Mouse (Mus musculus) C2C12 (cell line): ENCODE data around the gene Tbc1d8b. TPM values are rescaled to one million over a fixed set of nuclear protein-coding genes. Genes with fewer than 3 reads are reported as not detected.

Experiments used
- H3K27me3 ChIP-seq: one replicate; pipeline ENCODE4 v1.6.1; 2011; ENCODE audit not compliant: control insufficient read depth, insufficient read depth, insufficient read length
- H3K36me3 ChIP-seq: one replicate; pipeline ENCODE4 v1.6.1; 2011; ENCODE audit not compliant: control insufficient read depth, insufficient read depth
- H3K4me3 ChIP-seq: one replicate; pipeline ENCODE4 v1.5.1; 2011; ENCODE audit warnings: mild to moderate bottlenecking, control low read depth; ENCODE audit not compliant: poor library complexity, insufficient read depth, severe bottlenecking
- H3K79me2 ChIP-seq: one replicate; pipeline ENCODE4 v1.6.1; 2011; ENCODE audit not compliant: control insufficient read depth, insufficient read depth
- H3K79me3 ChIP-seq: one replicate; pipeline ENCODE4 v1.6.1; 2011; ENCODE audit warnings: low read depth, control low read depth
- H3ac ChIP-seq: one replicate; pipeline ENCODE3; 2011; ENCODE audit warnings: low read depth; ENCODE audit not compliant: control insufficient read depth, insufficient read length
- CEBPB ChIP-seq: IDR thresholded peaks from one replicate; pipeline ENCODE4 v1.6.1; 2011; ENCODE audit warnings: low read depth, mild to moderate bottlenecking, control low read depth, moderate library complexity
- CTCF ChIP-seq: IDR thresholded peaks from one replicate; pipeline ENCODE4 v1.5.1; 2011; ENCODE audit not compliant: control insufficient read depth, insufficient read depth, insufficient read length
- FOSL1 ChIP-seq: IDR thresholded peaks from one replicate; pipeline ENCODE4 v1.8.0; 2011; ENCODE audit warnings: mild to moderate bottlenecking, low read length; ENCODE audit not compliant: poor library complexity, insufficient read depth, severe bottlenecking
- MAX ChIP-seq: IDR thresholded peaks from one replicate; pipeline ENCODE4 v1.6.1; 2011; ENCODE audit warnings: mild to moderate bottlenecking, control low read depth
- MYOD1 ChIP-seq: IDR thresholded peaks from one replicate; pipeline ENCODE4 v1.6.1; 2011; ENCODE audit warnings: low read depth; ENCODE audit not compliant: control insufficient read depth, insufficient read length
- MYOG ChIP-seq: IDR thresholded peaks from one replicate; pipeline ENCODE4 v1.6.1; 2011; ENCODE audit not compliant: control insufficient read depth, insufficient read length; ENCODE audit errors: extremely low read depth
- USF1 ChIP-seq: IDR thresholded peaks from one replicate; pipeline ENCODE4 v1.6.1; 2011; ENCODE audit warnings: low read depth, mild to moderate bottlenecking, control low read depth, moderate library complexity
- polyA plus RNA-seq: library from polyadenylated mRNA; unstranded; fragments of >200 nt; fragmentation: generic; extraction: Trizol; gene quantifications from one replicate; pipeline ENCODE4 v1.2.1, GENCODE M21; 2012; ENCODE audit warnings: missing spikeins

Tbc1d8b gene
- polyA plus RNA-seq, 1 experiment: 2.4 TPM

DNA sequence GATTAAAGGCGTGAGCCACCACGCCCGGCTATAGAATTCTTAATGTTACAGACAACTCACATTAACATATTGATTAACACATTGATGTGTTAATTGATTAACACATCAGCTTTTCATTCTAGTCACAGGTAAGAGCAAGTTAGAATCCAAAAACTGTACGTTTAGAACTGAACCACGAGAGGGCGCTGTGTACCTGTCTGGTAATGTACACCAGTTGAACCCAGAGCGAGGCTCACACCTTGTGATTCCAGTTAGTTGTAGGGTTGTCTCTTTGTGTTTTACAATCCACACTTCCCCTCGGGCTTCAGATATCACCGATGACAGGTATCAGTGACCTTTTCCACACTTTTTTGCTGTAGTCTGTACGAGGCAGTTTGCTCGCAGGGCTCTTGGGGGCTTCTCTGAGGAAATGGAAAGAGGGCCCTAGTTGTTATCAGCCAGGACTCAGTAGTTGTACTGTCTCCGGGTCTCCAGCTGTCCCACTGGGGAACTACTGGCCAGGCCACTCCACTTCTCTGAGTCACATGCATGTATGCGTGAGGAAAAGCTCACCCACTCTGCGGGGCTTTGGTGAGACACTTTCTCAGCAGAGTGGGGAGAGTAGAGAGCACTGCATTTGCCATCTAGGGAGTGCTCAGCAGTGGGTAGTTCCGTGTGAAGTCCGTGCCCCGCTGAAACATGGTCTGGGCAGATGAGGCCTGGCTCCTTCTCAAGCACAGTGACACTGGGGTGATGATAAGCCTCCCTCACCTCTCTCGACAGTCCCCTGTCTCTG lies 89.7 kb downstream of the Tbc1d8b start:
- no peaks in the 10 kb centered on the region for H3K36me3 ChIP-seq
- no peak overlapping the region for H3K4me3 ChIP-seq
- H3K79me2 ChIP-seq: no peaks in the 10 kb centered on the region

GRCm38 (mm10) chrX:139775084-139775612 lies 90.4 kb downstream of the Tbc1d8b start:
- TF ChIP-seq MYOD1: no peak
- TF ChIP-seq MYOG: no peak
- TF ChIP-seq CTCF: no peak
- Histone ChIP-seq H3K27me3 (no peaks in the 10 kb centered on the region), H3K4me3 (no peak overlapping the region), H3K36me3 (no peaks in the 10 kb centered on the region), H3ac (peak overlapping the region; percentile 69), H3K79me3 (no peaks in the 10 kb centered on the region), H3K79me2 (no peaks in the 10 kb centered on the region)

More for the DNA sequence above, 89.7 kb downstream of the Tbc1d8b start:
- Histone ChIP-seq H3ac (peak overlapping the region; percentile 69), H3K79me3 (no peaks in the 10 kb centered on the region), H3K27me3 (no peaks in the 10 kb centered on the region)
- no peak for TF ChIP-seq MYOG
- no peak for TF ChIP-seq MAX
- TF ChIP-seq USF1: no peak
- peak; percentile 30 for TF ChIP-seq CTCF

DNA sequence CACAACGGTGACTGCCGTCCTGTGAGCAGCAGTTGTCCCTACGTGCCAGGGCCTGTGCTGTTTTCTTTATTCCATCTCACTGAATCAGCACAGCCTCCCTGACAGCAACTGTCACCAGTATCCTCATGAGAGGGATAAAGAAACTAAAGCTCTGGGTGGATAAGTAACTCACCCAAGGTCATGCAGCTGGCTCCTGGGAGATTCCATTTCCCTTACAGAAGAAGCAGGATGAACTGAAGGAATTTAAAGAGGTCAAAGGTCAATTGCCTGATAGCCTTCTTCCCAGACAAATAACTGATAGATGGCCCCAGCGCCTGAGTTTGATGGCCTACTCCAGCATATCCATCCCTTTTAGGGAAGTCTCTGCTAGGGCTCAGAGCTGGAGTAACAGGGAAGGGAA lies 92.6 kb downstream of the Tbc1d8b start:
- Histone ChIP-seq H3ac (no peak overlapping the region), H3K79me3 (no peaks in the 10 kb centered on the region), H3K36me3 (no peaks in the 10 kb centered on the region), H3K27me3 (no peaks in the 10 kb centered on the region), H3K4me3 (no peak overlapping the region), H3K79me2 (no peaks in the 10 kb centered on the region)
- TF ChIP-seq CTCF (no peak), CEBPB (no peak), MAX (no peak), MYOG (no peak), FOSL1 (no peak), MYOD1 (no peak), USF1 (no peak)

- TF ChIP-seq MYOD1 (no peak), FOSL1 (no peak), CEBPB (no peak), USF1 (no peak), CTCF (no peak), MAX (no peak), MYOG (no peak)
- no peaks in the 10 kb centered on the region for H3K79me3 ChIP-seq
- no peaks in the 10 kb centered on the region for H3K36me3 ChIP-seq
- no peak overlapping the region for H3ac ChIP-seq
- no peak overlapping the region for H3K4me3 ChIP-seq
- H3K27me3 ChIP-seq: no peaks in the 10 kb centered on the region
- no peaks in the 10 kb centered on the region for H3K79me2 ChIP-seq
These were observed 94.1 kb downstream of the Tbc1d8b start for GRCm38 (mm10) chrX:139778886-139779285.

- no peaks in the 10 kb centered on the region for H3K79me2 ChIP-seq
- no peak overlapping the region for H3ac ChIP-seq
- TF ChIP-seq MYOD1 (no peak), MAX (no peak), MYOG (no peak), USF1 (no peak), FOSL1 (no peak), CEBPB (no peak), CTCF (no peak)
- no peaks in the 10 kb centered on the region for H3K36me3 ChIP-seq
- H3K79me3 ChIP-seq: no peaks in the 10 kb centered on the region
- no peaks in the 10 kb centered on the region for H3K27me3 ChIP-seq
- no peak overlapping the region for H3K4me3 ChIP-seq
These were observed 94.6 kb downstream of the Tbc1d8b start for GRCm38 (mm10) chrX:139779401-139779800.

DNA sequence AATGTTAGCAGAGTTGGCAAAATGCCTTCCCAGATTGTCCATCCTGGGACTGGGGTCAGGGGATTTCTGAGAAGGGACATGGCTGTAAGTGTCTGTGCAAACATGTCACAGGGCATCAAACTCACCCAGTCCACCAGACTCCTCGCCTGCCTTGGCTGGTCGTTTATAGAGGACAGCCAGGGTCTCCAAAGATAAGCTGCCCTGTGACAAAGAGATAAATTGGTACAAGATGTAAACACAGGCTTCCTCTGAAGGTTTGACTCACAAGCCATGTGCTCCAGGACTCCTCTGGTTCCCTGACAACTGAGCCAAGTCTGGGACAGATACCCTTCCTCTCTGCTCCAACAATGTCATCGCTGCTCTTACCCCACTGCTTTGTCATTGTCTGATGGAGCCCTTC lies 96.2 kb downstream of the Tbc1d8b start:
- H3K79me3 ChIP-seq: no peaks in the 10 kb centered on the region
- no peaks in the 10 kb centered on the region for H3K79me2 ChIP-seq
- no peak overlapping the region for H3K4me3 ChIP-seq
- no peaks in the 10 kb centered on the region for H3K27me3 ChIP-seq
- H3ac ChIP-seq: no peak overlapping the region
- TF ChIP-seq MYOG (no peak), MYOD1 (no peak), CTCF (no peak), CEBPB (no peak), FOSL1 (no peak), MAX (no peak), USF1 (no peak)
- no peaks in the 10 kb centered on the region for H3K36me3 ChIP-seq
